Mouse (Mus musculus) heart, embryonic 13.5 days (tissue): ENCODE data around the gene Sbf2. TPM values are rescaled to one million over a fixed set of nuclear protein-coding genes. Genes with fewer than 3 reads are reported as not detected.

Experiments
- ATAC-seq: fragments of 200-750 bp; cut with Nextera tagmentation; 2 replicates; pipeline ENCODE4 v1.8.0; 2017; ENCODE audit warnings: moderate TSS enrichment; ENCODE audit not compliant: insufficient number of reproducible peaks, low FRiP score, low TSS enrichment; ENCODE audit errors: extremely low read depth
- H3K27ac ChIP-seq: fragments of 300-500 bp; sonication (generic); replicated peaks from 2 replicates; pipeline ENCODE4 v1.5.1; 2015; ENCODE audit warnings: moderate library complexity, mild to moderate bottlenecking, inconsistent platforms
- H3K27me3 ChIP-seq: fragments of 300-500 bp; sonication (generic); replicated peaks from 2 replicates; pipeline ENCODE4 v1.6.1; 2015; ENCODE audit warnings: mild to moderate bottlenecking, inconsistent platforms
- H3K36me3 ChIP-seq: fragments of 300-500 bp; sonication (generic); 2 replicates; pipeline ENCODE4 v1.6.1; 2015; ENCODE audit warnings: mild to moderate bottlenecking, inconsistent platforms
- H3K4me1 ChIP-seq: fragments of 300-500 bp; sonication (generic); 2 replicates; pipeline ENCODE4 v1.6.1; 2015; ENCODE audit warnings: inconsistent platforms
- H3K4me2 ChIP-seq: fragments of 300-500 bp; sonication (generic); 2 replicates; pipeline ENCODE4 v1.6.1; 2015; ENCODE audit warnings: inconsistent platforms, mild to moderate bottlenecking, moderate library complexity
- H3K4me3 ChIP-seq: fragments of 300-500 bp; sonication (generic); 2 replicates; pipeline ENCODE4 v1.5.1; 2015; ENCODE audit warnings: moderate library complexity, mild to moderate bottlenecking, inconsistent platforms
- H3K9ac ChIP-seq: fragments of 300-500 bp; sonication (generic); 2 replicates; pipeline ENCODE4 v1.6.1; 2015; ENCODE audit warnings: inconsistent platforms, mild to moderate bottlenecking, moderate library complexity
- H3K9me3 ChIP-seq: fragments of 300-500 bp; sonication (generic); 2 replicates; pipeline ENCODE4 v1.6.1; 2016; ENCODE audit warnings: inconsistent platforms
- WGBS: fragments of 180-500 bp; shearing (Covaris S2); methylation state at CpG from one replicate; pipeline ENCODE4 v1.1.7; 2015; ENCODE audit warnings: mixed read lengths; 5-methylcytosine and 5-hydroxymethylcytosine counted together
- polyA plus RNA-seq: library from polyadenylated mRNA; unstranded; fragments of >200 nt; fragmentation: Nextera tagmentation; extraction: Ambion mirVana; gene quantifications from 2 replicates; pipeline ENCODE4 v1.2.1, GENCODE M21; 2015

The Sbf2 gene
- polyA plus RNA-seq, 1 experiment from 2014 or later, result 25.7 TPM

DNA sequence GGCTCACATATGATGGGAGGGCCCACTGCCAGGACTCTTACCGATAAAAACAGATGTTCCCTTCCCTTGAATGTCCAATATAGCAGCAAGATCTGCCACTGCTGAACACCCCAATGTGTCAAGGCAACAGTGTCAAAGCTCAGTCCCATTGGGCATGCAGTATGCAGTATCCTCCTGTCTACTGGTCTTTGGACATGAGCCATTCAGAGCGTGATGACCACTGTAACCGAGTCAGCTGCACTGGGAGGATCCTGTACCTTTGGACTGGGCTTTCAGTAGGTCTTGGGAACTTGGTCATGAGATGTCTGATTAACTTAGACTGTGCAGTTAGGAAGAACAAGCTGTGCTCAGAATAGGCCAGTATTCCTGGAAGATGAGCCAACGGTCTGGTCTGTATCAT lies 309.2 kb downstream of the Sbf2 start:
- Histone ChIP-seq H3K9me3 (no peaks in the 10 kb centered on the region), H3K27ac (no peak overlapping the region), H3K36me3 (peaks cover 43% of the 10 kb centered on the region), H3K4me3 (no peak overlapping the region), H3K4me2 (no peak overlapping the region), H3K27me3 (no peaks in the 10 kb centered on the region), H3K4me1 (no peaks in the 10 kb centered on the region), H3K9ac (no peak overlapping the region)
- WGBS, result 84% methylated on average over 4 of the region's 4 CpGs
- ATAC-seq, result no peak

DNA sequence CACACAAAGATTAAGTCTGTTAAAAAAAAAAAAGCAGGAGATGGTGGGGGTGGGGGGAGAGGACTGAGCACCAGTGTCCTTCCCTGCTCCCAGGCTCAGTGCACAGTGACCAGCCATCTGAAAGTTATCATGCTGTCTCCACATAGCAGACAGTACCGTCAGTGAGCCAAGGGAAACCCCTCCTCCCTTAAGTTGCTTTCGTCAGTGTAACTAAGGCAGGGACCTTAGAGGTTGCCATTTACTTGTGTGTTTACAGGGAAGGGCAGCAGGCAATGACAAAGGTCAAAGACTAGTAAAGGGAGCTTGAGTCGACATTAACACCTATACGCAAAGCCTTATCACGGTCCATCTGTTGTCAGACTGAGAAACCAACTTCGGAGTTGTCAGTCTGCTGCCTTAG lies 311.8 kb downstream of the Sbf2 start:
- no peak overlapping the region for H3K4me3 ChIP-seq
- no peak overlapping the region for H3K9ac ChIP-seq
- peaks cover 20% of the 10 kb centered on the region; the same call in 1 of the 2 replicates for H3K36me3 ChIP-seq
- no peaks in the 10 kb centered on the region for H3K27me3 ChIP-seq
- no peak for ATAC-seq
- H3K27ac ChIP-seq, result no peak overlapping the region
- no peak overlapping the region for H3K4me2 ChIP-seq
- H3K4me1 ChIP-seq, result peaks cover 12% of the 10 kb centered on the region
- H3K9me3 ChIP-seq, result no peaks in the 10 kb centered on the region
- 65% methylated on average over 6 of the region's 6 CpGs for WGBS

DNA sequence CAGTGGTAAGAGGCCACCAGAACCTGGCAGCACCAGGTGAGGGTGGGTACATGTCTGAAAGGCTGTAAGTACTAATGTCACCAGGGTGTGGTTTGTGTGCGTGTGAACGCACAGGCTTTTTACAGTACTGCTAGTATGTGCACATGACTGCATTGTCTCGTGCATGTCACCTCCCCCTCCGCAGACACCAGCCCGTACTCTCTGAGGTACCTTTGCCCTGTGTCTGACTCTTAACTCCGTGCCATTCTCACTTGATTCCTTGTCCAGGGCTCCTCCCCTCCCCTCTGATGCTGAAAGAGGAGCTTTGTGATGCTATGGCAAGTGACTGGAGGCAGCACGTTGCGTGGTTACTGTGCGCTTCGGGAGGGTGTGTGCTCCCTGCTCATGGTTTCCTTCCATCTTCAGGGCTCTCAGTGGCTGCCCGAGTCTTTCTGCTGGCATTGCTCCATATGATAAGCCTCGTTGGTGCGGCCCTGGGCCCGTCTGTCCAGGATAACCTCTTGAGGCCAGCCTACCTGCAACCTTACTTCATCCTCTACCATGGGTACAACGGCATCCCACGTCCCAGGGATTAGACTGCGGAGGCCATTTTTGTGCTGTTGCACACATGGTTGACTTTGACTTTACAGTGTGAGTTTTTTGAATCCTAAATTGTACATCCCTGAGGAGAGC lies 315.8 kb downstream of the Sbf2 start:
- H3K9me3 ChIP-seq, result no peaks in the 10 kb centered on the region
- no peak overlapping the region for H3K4me2 ChIP-seq
- H3K4me3 ChIP-seq, result no peak overlapping the region
- no peak overlapping the region for H3K27ac ChIP-seq
- 72% methylated on average over 17 of the region's 17 CpGs for WGBS
- no peak for ATAC-seq
- H3K9ac ChIP-seq, result no peak overlapping the region
- peaks cover 29% of the 10 kb centered on the region for H3K4me1 ChIP-seq
- H3K36me3 ChIP-seq, result no peaks in the 10 kb centered on the region
- H3K27me3 ChIP-seq, result no peaks in the 10 kb centered on the region

DNA sequence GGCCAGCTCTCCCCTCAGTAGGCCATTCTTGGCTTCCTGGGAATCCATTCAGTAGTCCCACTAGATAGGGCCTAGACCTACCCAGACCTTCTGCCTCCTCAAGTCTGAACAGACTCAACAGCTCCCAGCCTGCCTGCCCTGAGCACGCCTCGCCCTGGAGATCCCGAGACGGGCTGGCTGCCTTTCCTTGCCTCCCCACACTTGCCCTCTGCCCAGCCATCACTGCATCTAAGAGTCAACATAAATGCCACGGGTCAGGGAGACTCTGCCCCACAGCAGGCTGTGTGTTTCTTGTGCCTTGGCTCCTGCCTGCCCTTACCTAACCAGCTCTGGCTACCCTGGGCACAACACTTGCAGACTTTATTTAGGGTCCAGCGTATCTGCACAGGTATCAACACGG lies 316.6 kb downstream of the Sbf2 start:
- WGBS, result 83% methylated on average over 7 of the region's 7 CpGs
- H3K27me3 ChIP-seq, result no peaks in the 10 kb centered on the region
- peak overlapping the region; percentile 93 for H3K27ac ChIP-seq
- no peak overlapping the region for H3K4me2 ChIP-seq
- H3K9ac ChIP-seq, result peak overlapping the region; percentile 74
- no peaks in the 10 kb centered on the region for H3K9me3 ChIP-seq
- ATAC-seq, result no peak
- H3K4me3 ChIP-seq, result no peak overlapping the region
- peaks cover 29% of the 10 kb centered on the region for H3K4me1 ChIP-seq
- H3K36me3 ChIP-seq, result no peaks in the 10 kb centered on the region

DNA sequence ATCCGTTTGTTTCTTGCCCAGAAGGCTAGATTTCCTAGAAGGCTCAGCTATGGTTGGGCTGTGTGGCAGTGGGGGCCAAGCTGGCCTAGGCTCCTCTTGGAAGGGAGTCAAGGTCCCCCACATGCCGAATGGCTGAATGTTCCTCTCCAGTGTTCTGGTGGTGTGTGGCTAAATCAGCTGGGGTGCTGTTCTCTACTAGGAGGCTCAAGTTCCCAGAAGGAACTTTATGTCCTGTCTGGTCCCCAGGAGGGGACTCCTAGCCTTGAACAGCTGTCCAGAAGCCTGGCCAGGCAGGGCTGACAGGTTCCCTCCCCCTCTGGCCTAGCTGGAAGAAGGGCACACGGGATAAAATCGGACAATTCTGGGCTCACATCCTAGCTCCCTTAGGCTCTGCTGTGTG lies 317.1 kb downstream of the Sbf2 start:
- no peak for ATAC-seq
- H3K4me3 ChIP-seq, result no peak overlapping the region
- no peaks in the 10 kb centered on the region for H3K9me3 ChIP-seq
- H3K9ac ChIP-seq, result peak overlapping the region; percentile 74
- H3K36me3 ChIP-seq, result no peaks in the 10 kb centered on the region
- peak overlapping the region; percentile 43 for H3K4me2 ChIP-seq
- no peaks in the 10 kb centered on the region for H3K27me3 ChIP-seq
- 46% methylated on average over 4 of the region's 4 CpGs for WGBS
- peaks cover 29% of the 10 kb centered on the region for H3K4me1 ChIP-seq
- H3K27ac ChIP-seq, result peak overlapping the region; percentile 93

DNA sequence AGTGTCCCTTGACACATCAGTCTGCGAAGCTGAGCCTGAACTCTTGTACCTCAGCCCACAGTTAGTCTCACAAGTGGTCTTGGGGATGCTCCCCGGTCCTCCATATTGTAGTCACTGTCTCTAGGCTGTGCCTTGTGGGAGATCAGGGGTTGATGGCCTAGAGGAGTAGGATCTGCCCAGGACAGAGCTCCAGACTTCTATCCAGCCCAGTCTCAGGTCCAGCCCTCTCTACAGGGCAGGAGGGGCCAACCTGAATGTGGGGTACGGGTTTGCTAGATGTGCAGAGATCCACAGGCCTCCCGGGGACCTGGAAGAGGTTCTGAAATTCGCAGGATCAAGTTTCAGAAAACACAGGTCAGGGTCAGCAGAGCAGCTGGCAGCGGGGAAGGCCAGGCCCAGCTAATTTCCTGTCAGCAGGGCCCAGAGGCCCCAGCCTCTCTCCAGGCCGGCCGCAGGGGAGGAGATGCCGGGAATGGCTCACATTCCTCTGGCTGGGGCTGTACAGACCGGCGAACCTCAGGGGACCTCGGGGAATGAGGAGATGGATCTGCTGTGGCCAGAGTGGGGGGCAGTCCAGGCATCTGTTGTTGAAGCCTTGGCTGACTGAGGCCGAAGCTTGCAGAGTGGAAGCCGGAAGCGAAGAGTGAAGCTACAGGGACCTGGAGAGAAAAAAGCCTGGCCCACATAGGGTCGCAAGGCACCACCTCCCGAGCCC lies 317.7 kb downstream of the Sbf2 start:
- Histone ChIP-seq H3K27me3 (no peaks in the 10 kb centered on the region), H3K4me3 (no peak overlapping the region), H3K4me1 (peaks cover 29% of the 10 kb centered on the region), H3K9ac (peak overlapping the region; percentile 74), H3K9me3 (0 out of 2 replicates have a peak, but pooled peaks cover 1% of the 10 kb centered on the region), H3K27ac (peak overlapping the region; percentile 93), H3K36me3 (no peaks in the 10 kb centered on the region), H3K4me2 (peak overlapping the region; percentile 43)
- WGBS, result 17% methylated on average over 17 of the region's 17 CpGs
- ATAC-seq, result peak; percentile 72; the same call in 1 of the 2 replicates

DNA sequence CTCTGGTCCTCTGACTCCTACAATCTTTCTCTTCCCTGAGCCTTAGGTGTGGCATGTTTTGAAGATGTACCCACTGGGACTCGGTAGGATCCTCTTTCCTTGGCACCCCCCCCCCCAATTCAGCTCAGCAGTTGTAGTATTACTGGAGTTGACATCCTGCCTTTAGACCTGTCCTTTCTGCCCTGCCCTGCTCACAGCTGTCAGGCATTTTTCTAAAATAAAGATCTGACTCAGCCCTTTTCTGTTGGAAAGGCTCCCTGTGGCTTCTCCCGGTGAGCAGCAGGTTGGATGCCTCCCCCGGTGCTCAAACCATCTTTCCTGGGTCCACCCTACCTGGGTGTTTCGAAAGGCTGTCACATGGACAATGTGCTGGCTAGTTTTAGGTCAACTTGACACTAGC lies 325.1 kb downstream of the Sbf2 start:
- Histone ChIP-seq H3K9me3 (0 out of 2 replicates have a peak, but pooled peaks cover 5% of the 10 kb centered on the region), H3K4me3 (no peak overlapping the region), H3K9ac (no peak overlapping the region), H3K4me1 (peaks cover 33% of the 10 kb centered on the region), H3K4me2 (no peak overlapping the region), H3K36me3 (0 out of 2 replicates have a peak, but pooled peaks cover 5% of the 10 kb centered on the region), H3K27me3 (no peaks in the 10 kb centered on the region), H3K27ac (0 out of 2 replicates have a peak overlapping the region, but pooled peaks have one; percentile 75)
- no peak for ATAC-seq
- WGBS, result 74% methylated on average over 4 of the region's 4 CpGs

DNA sequence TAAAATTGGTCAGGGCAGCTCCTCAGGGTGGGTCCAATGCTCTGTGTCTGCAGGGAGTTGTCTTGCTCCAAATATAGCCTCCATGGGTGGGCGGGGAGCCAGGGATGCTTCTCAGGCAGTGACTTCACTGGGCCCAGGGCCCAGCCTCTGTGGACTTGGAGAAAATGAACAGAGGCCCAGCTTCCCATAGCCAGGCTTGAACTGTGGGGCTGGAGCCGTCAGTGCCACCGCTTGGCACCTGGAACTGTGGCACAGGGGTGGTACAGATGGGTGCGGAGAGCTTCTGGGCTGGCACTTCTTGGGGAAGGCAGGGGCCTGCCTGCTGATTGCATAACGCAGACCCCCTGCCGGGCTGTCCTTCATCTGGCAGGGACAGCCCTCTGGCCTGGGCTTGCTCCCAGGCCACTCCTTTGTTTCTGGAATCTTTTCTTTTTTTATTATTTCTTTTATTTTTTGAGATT lies 326.0 kb downstream of the Sbf2 start:
- Histone ChIP-seq H3K27ac (peak overlapping the region; percentile 75), H3K4me2 (no peak overlapping the region), H3K27me3 (no peaks in the 10 kb centered on the region), H3K9me3 (0 out of 2 replicates have a peak, but pooled peaks cover 5% of the 10 kb centered on the region), H3K9ac (peak overlapping the region; percentile 62), H3K4me1 (peaks cover 33% of the 10 kb centered on the region), H3K4me3 (no peak overlapping the region), H3K36me3 (peaks cover 7% of the 10 kb centered on the region; the same call in 1 of the 2 replicates)
- no peak for ATAC-seq
- WGBS, result 48% methylated on average over 6 of the region's 6 CpGs

DNA sequence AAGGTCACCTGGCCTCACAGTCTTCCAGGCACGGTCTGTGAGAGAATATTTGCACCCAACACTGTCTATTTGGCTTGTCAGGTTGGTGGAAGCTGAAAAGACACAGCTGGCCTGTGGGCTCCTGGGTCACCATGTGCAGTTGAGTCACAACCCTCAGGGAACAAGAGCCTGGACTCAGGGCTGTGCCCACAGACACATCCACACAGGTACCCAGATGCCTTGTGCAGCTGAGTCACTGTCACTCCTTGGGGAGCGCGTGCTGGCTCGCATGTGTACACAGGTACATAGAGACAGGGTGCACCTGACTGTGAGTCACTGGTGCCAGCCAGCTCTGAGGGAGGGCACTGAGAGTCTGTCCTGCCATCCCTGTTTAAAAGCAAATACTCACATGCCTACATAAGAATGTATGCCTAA lies 326.5 kb downstream of the Sbf2 start:
- Histone ChIP-seq H3K36me3 (peaks cover 11% of the 10 kb centered on the region; the same call in 1 of the 2 replicates), H3K4me2 (no peak overlapping the region), H3K4me1 (peaks cover 33% of the 10 kb centered on the region), H3K9me3 (0 out of 2 replicates have a peak, but pooled peaks cover 5% of the 10 kb centered on the region), H3K9ac (peak overlapping the region; percentile 30; the same call in 1 of the 2 replicates), H3K4me3 (no peak overlapping the region), H3K27ac (peak overlapping the region; percentile 75), H3K27me3 (no peaks in the 10 kb centered on the region)
- ATAC-seq, result no peak
- 66% methylated on average over 4 of the region's 4 CpGs for WGBS

DNA sequence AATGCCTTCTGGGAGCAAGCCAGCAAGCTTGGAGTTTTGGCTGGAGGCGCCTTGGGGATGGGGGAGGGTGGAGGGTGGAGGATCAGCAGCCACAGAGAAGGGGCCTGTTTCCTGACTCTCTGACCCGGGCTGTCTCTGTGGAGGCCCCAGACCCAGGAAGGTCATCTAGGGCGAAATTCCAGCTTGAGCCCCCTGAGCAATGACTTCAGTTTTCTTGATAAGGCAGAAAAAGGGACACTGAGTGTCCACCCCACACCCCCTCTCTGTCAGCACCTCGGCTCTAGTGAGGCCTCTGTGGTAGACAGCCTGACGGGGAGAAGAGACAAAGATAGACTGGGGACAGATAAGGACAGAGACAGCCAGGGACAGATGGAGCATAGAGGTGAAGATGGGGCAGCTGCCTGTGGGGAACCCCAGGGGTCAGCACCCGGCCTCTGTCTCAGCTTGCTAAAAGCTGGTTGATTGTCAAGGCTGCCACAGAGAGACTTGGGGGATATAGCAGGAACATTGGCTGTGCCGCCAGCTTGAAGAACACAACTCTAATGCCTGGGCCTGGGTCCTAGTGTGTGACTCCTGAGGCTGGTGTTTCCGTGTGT lies 327.1 kb downstream of the Sbf2 start:
- peak; percentile 23; the same call in 1 of the 2 replicates for ATAC-seq
- Histone ChIP-seq H3K27ac (peak overlapping the region; percentile 75), H3K4me1 (peaks cover 33% of the 10 kb centered on the region), H3K9me3 (0 out of 2 replicates have a peak, but pooled peaks cover 5% of the 10 kb centered on the region), H3K36me3 (peaks cover 14% of the 10 kb centered on the region), H3K9ac (peak overlapping the region; percentile 48), H3K4me3 (no peak overlapping the region), H3K27me3 (no peaks in the 10 kb centered on the region), H3K4me2 (no peak overlapping the region)
- 18% methylated on average over 8 of the region's 8 CpGs for WGBS

DNA sequence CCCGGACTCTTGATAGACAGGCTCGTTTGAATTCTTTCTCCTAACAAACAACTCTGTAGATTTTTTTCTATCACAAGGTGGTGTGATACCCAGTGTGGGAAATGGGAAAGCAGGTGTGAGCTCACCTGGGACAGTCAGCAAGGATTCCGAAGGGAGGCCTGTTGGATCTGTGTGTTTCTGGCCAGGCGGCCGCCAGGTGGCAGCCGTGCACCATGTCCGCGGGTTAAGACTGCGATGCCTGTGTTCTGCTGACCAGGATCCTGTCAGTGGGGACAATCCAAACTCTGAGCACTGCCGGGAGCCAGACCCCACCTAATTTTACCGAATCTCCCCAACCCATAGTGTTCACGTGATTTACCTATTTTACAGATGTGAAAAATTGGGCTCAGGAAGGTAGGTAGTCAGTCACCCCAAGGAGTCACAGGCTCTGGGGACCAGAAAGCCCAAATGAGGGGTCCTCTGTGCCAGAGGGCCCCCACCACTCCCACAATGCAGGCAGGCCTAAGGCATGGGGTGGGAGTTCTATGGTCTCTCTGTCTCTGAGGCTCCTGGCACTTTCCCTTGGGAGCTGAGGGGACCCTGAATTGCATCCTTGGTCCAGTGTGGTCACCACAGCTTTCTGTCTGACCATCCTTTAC lies 327.8 kb downstream of the Sbf2 start:
- Histone ChIP-seq H3K4me2 (peak overlapping the region; percentile 29), H3K27me3 (no peaks in the 10 kb centered on the region), H3K27ac (peak overlapping the region; percentile 75), H3K9ac (peak overlapping the region; percentile 48), H3K4me3 (no peak overlapping the region), H3K9me3 (0 out of 2 replicates have a peak, but pooled peaks cover 3% of the 10 kb centered on the region), H3K36me3 (peaks cover 20% of the 10 kb centered on the region), H3K4me1 (peaks cover 33% of the 10 kb centered on the region)
- WGBS, result 6% methylated on average over 12 of the region's 12 CpGs
- ATAC-seq, result peak; percentile 27; the same call in 1 of the 2 replicates
